Mouse (Mus musculus) neural tube, embryonic 11.5 days (tissue): ENCODE data around the gene Gm9758. TPM values are rescaled to one million over a fixed set of nuclear protein-coding genes. Genes with fewer than 3 reads are reported as not detected.

ENCODE experiments used
- polyA plus RNA-seq: library from polyadenylated mRNA; unstranded; fragments of >200 nt; fragmentation: Nextera tagmentation; extraction: Ambion mirVana; gene quantifications from 2 replicates; pipeline ENCODE4 v1.2.1, GENCODE M21; 2014

Gm9758 gene
- polyA plus RNA-seq, 1 experiment from 2014 or later, result not detected

Other genes starting within 250 kb of the Gm9758 start
- gene Speer4e, start 23.5 kb upstream of the Gm9758 start, polyA plus RNA-seq, result not detected in 2 replicates
- not detected in 2 replicates for gene Gm10354, start 64.0 kb upstream of the Gm9758 start, polyA plus RNA-seq
- gene Gm17019, start 118.1 kb upstream of the Gm9758 start, polyA plus RNA-seq, result not detected in 2 replicates